8 mouse cellular contexts compared by ENCODE assay signal in genomic region chr2:68349593-68350383, GRCm38 (mm10).
DNase-seq lines count a peak whose midpoint lies in the region; ATAC-seq lines count a peak whose summit lies in the region.

No protein-coding gene starts in this region.

- intact Hi-C loops in left cerebral cortex, postnatal 14 days (cut with DNase I), result loop anchor here (2.0 to 10.0 kb wide), 5 partner anchors 129 to 1525 kb away; partner anchors contain the start of gene B3galt1

- H3K27ac ChIP-seq in intestine, embryonic 16.5 days (ENCODE audit: low read length), result no peak overlapping the region
- peak overlapping the region; percentile 85; the same call in 1 of the 2 replicates for H3K27ac ChIP-seq in midbrain, embryonic 10.5 days (replicated peaks)

- peak; percentile 85 for DNase-seq in ZHBTc4 (ENCODE audit: low read depth, low spot score)
- peak; percentile 81 for DNase-seq in cerebellum, adult 9-10 months
- DNase-seq in frontal cortex, postnatal 10 days (ENCODE audit: low spot score in 2 of 2), result peak; percentile 46 to 78
- peak; percentile 78 to 91 for DNase-seq in left cerebral cortex, postnatal 14 days (ENCODE audit: low spot score in 2 of 2)
- peak; percentile 76 for DNase-seq in midbrain, embryonic 10.5 days (ENCODE audit: low spot score)
- DNase-seq in skeletal muscle tissue, adult 2 months (ENCODE audit: low read depth, low spot score), result peak; percentile 78

- 54% methylated on average over 24 of the region's 24 CpGs for WGBS in intestine, embryonic 16.5 days
- WGBS in midbrain, embryonic 10.5 days, result 61% methylated on average over 24 of the region's 24 CpGs

- H3K27me3 ChIP-seq in intestine, embryonic 16.5 days (replicated peaks; ENCODE audit: control insufficient read depth, insufficient read depth, low read length), result no peaks in the 10 kb centered on the region
- no peaks in the 10 kb centered on the region for H3K27me3 ChIP-seq in midbrain, embryonic 10.5 days (ENCODE audit: low read depth, poor library complexity, severe bottlenecking)

- no peaks in the 10 kb centered on the region for H3K36me3 ChIP-seq in intestine, embryonic 16.5 days (ENCODE audit: control insufficient read depth, insufficient read depth, low read length)
- H3K36me3 ChIP-seq in midbrain, embryonic 10.5 days, result peaks cover 49% of the 10 kb centered on the region

- H3K9me3 ChIP-seq in intestine, embryonic 16.5 days (ENCODE audit: control insufficient read depth, low read length), result no peaks in the 10 kb centered on the region
- H3K9me3 ChIP-seq in midbrain, embryonic 10.5 days (replicated peaks), result no peaks in the 10 kb centered on the region

- no peak overlapping the region for H3K4me2 ChIP-seq in intestine, embryonic 16.5 days (ENCODE audit: low read depth, low read length)

- H3K9ac ChIP-seq in intestine, embryonic 16.5 days (ENCODE audit: low read depth, low read length), result no peak overlapping the region

- peak; percentile 64 for ATAC-seq in intestine, embryonic 16.5 days
- no peak for ATAC-seq in erythroblast, adult 5-6 weeks (replicated peaks; ENCODE audit: low FRiP score, poor library complexity, severe bottlenecking)

- H3K4me1 ChIP-seq in intestine, embryonic 16.5 days (ENCODE audit: control insufficient read depth, insufficient read depth, low read length), result no peaks in the 10 kb centered on the region
- peaks cover 47% of the 10 kb centered on the region for H3K4me1 ChIP-seq in midbrain, embryonic 10.5 days

- no peak overlapping the region for H3K4me3 ChIP-seq in intestine, embryonic 16.5 days (ENCODE audit: low read length)
- no peak overlapping the region for H3K4me3 ChIP-seq in midbrain, embryonic 10.5 days
